Mouse (Mus musculus) spleen, adult 2 months (tissue): ENCODE results near the gene Dus2.

Experiments used
- CTCF ChIP-seq: fragments of 200-500 bp; IDR thresholded peaks from 2 replicates; pipeline ENCODE4 v1.5.1; 2011; ENCODE audit warnings: mild to moderate bottlenecking, inconsistent platforms; ENCODE audit not compliant: insufficient read depth, insufficient read length, insufficient replicate concordance; ENCODE audit errors: extremely low read depth
- POLR2A ChIP-seq: fragments of 200-500 bp; IDR thresholded peaks from 2 replicates; pipeline ENCODE4 v1.6.1; 2011; ENCODE audit warnings: low read depth, low read length, inconsistent platforms

DNA sequence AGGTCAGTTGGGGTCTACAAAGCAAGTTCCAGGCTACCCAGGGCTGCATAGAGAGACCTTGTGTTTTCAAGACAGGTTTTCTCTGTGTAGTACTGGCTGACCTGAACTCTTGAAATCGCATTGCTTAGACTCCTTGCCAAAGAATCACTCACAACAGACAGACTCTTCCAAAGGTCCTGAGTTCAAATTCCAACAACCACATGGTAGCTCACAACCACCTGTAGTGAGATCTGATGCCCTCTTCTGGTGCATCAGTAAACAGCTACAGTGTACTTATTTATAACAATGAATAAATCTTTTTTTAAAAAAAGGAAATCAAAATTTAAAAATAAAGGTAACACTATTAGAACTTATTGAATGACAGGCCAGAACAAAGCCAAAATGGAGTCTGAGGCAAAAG lies 10.0 kb upstream of the Dus2 start:
- no peak for TF ChIP-seq CTCF
- no peak for TF ChIP-seq POLR2A
